Mouse (Mus musculus): ENCODE data around the gene Tmem151b. TPM values are rescaled to one million over a fixed set of nuclear protein-coding genes. Genes with fewer than 3 reads are reported as not detected.
A peak's percentile ranks its signal among the peaks of the same experiment; 100 is the strongest.

Tmem151b gene
- polyA plus RNA-seq (2014; fragmentation: Nextera tagmentation; extraction: Ambion mirVana), result 1.2 and 1.4 TPM in 2 replicates

DNA sequence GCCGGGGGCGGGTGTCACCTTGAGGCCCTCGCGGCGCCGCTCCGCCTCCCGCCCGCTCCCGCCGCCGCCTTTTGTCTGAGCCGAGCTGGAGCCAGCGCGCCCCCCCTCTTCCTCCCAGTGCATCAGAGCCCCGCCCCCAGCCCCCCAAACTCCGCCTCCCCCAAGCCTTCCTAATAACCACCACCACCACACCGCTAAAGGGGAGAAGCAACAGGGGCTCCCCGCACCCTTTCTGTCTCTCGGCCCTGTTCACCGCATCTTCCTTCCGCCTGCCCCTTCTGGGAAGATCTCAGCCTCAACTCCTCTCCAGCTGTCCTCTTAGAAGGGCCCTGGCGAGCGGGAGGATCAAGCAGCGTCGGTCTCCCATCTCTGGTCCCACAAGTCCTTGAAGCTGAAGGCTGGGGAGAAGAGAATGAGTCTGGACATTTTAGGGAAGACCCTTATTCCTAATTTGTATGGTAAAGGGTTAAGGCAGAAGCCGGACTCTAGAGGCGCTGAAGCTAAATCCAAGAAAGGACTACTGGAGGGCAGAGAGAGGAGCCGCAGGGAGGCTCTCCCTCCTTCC is at the start of gene Tmem151b:
Gene Tmem151b, minus strand, starts transcription at position 61 of the 565 bp plus-strand sequence.
- Histone ChIP-seq H3K4me2 (peak within 1 kb of the TSS; percentile 92), H3K4me1 (replicated peaks; ENCODE audit: control insufficient read depth, insufficient read depth, low read length) (peaks cover 19% of the 10 kb centered on the region), H3K9ac (ENCODE audit: low read depth, low read length) (peak within 1 kb of the TSS; percentile 57), H3K36me3 (ENCODE audit: control insufficient read depth, insufficient read depth, low read length) (no peaks in the 10 kb centered on the region), H3K9me3 (ENCODE audit: control insufficient read depth, low read length) (no peaks in the 10 kb centered on the region), H3K27ac (ENCODE audit: low read depth, low read length) (no peak within 1 kb of the TSS), H3K4me3 (ENCODE audit: low read depth, low read length) (peak within 1 kb of the TSS; percentile 65), H3K27me3 (replicated peaks; ENCODE audit: control insufficient read depth, insufficient read depth, low read length) (peaks cover 72% of the 10 kb centered on the region)
- ATAC-seq (replicated peaks; ENCODE audit: low FRiP score) (no peak), DNase-seq (ENCODE audit: low spot score) (no peak)
- WGBS, result 2% methylated on average over 20 of the region's 29 CpGs

DNA sequence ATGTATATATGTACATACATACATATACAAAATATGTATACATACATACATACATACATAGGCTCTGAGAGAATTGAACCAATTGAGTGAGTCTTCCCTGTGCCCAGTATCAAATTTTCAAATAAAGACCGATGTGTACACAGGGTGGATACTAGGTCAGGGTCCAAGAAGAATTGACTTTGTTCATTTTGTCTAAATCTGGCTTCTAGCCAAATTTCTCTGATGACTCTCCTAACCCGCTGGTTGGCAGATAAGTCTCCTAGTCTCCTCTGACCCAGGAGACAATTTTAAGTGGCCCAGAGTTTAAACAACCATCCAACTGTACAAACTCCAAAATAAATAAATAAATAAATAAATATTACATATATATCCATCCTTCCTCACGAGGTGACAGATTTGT is 49.4 kb upstream of the Tmem151b start:
- no peak for ATAC-seq (replicated peaks; ENCODE audit: low FRiP score)
- H3K4me3 ChIP-seq (ENCODE audit: low read depth, low read length), result peak overlapping the region; percentile 49
- H3K4me1 ChIP-seq (replicated peaks; ENCODE audit: control insufficient read depth, insufficient read depth, low read length), result peaks cover 61% of the 10 kb centered on the region
- H3K4me2 ChIP-seq, result peak overlapping the region; percentile 77
- H3K9me3 ChIP-seq (ENCODE audit: control insufficient read depth, low read length), result no peaks in the 10 kb centered on the region
- H3K27me3 ChIP-seq (replicated peaks; ENCODE audit: control insufficient read depth, insufficient read depth, low read length), result peaks cover 10% of the 10 kb centered on the region
- no peak overlapping the region for H3K9ac ChIP-seq (ENCODE audit: low read depth, low read length)
- WGBS, result 51% methylated on average over 3 of the region's 3 CpGs
- no peak for DNase-seq (ENCODE audit: low spot score)
- no peaks in the 10 kb centered on the region for H3K36me3 ChIP-seq (ENCODE audit: control insufficient read depth, insufficient read depth, low read length)
- H3K27ac ChIP-seq (ENCODE audit: low read depth, low read length), result no peak overlapping the region

DNA sequence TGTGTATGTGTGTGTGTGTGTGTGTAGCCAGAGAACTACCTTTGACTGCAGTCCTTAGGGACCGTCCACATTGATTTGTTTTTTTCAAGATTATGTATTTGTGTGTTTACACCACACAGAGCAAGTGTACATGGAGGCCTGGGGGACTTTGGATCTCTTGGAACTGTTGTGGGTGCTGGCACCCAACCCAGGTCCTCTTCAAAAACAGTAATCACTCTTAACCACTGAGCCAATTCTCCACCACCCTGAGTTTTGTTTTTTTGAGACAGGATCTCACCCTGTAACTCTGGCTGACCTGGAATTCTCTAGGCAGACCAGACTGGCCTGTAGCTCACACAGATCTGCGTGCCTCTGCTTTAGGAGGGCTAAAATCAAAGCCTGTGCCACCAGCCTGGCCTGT is 48.9 kb upstream of the Tmem151b start:
- H3K9me3 ChIP-seq (ENCODE audit: control insufficient read depth, low read length), result no peaks in the 10 kb centered on the region
- DNase-seq (ENCODE audit: low spot score) (no peak), ATAC-seq (replicated peaks; ENCODE audit: low FRiP score) (no peak)
- H3K4me2 ChIP-seq, result no peak overlapping the region
- H3K36me3 ChIP-seq (ENCODE audit: control insufficient read depth, insufficient read depth, low read length), result no peaks in the 10 kb centered on the region
- H3K4me1 ChIP-seq (replicated peaks; ENCODE audit: control insufficient read depth, insufficient read depth, low read length), result peaks cover 66% of the 10 kb centered on the region
- WGBS, result 92% methylated on average over 2 of the region's 2 CpGs
- peaks cover 10% of the 10 kb centered on the region for H3K27me3 ChIP-seq (replicated peaks; ENCODE audit: control insufficient read depth, insufficient read depth, low read length)
- H3K4me3 ChIP-seq (ENCODE audit: low read depth, low read length), result no peak overlapping the region
- 0 out of 2 replicates have a peak overlapping the region, but pooled peaks have one; percentile 23 for H3K9ac ChIP-seq (ENCODE audit: low read depth, low read length)
- no peak overlapping the region; the same call in 1 of the 2 replicates for H3K27ac ChIP-seq (ENCODE audit: low read depth, low read length)

DNA sequence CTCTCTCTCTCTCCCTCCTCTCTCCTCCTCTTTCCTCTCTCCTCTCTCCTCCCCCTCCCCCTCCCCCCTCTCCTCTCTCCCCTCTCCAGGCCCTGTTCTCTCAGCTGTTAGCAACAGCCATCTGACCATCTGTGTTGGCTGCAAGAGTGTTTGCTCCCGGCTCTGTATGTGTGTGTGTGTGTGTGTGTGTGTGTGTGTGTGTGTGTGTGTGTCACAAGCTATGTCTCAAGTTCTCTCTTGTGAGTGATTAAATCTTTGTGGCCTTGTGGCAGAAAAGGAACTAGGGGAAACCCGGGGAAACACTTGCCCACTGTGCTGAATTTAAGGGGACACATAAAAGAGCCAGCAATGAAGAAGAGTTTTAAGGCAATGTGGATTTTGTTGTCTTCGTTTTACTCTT is 48.3 kb upstream of the Tmem151b start:
- 33% methylated on average over 3 of the region's 3 CpGs for WGBS
- H3K27me3 ChIP-seq (replicated peaks; ENCODE audit: control insufficient read depth, insufficient read depth, low read length), result peaks cover 10% of the 10 kb centered on the region
- no peak for DNase-seq (ENCODE audit: low spot score)
- ATAC-seq (replicated peaks; ENCODE audit: low FRiP score), result no peak
- H3K4me1 ChIP-seq (replicated peaks; ENCODE audit: control insufficient read depth, insufficient read depth, low read length), result peaks cover 72% of the 10 kb centered on the region
- no peak overlapping the region for H3K9ac ChIP-seq (ENCODE audit: low read depth, low read length)
- no peaks in the 10 kb centered on the region for H3K9me3 ChIP-seq (ENCODE audit: control insufficient read depth, low read length)
- no peak overlapping the region for H3K4me2 ChIP-seq
- no peak overlapping the region for H3K4me3 ChIP-seq (ENCODE audit: low read depth, low read length)
- no peaks in the 10 kb centered on the region for H3K36me3 ChIP-seq (ENCODE audit: control insufficient read depth, insufficient read depth, low read length)
- no peak overlapping the region for H3K27ac ChIP-seq (ENCODE audit: low read depth, low read length)

DNA sequence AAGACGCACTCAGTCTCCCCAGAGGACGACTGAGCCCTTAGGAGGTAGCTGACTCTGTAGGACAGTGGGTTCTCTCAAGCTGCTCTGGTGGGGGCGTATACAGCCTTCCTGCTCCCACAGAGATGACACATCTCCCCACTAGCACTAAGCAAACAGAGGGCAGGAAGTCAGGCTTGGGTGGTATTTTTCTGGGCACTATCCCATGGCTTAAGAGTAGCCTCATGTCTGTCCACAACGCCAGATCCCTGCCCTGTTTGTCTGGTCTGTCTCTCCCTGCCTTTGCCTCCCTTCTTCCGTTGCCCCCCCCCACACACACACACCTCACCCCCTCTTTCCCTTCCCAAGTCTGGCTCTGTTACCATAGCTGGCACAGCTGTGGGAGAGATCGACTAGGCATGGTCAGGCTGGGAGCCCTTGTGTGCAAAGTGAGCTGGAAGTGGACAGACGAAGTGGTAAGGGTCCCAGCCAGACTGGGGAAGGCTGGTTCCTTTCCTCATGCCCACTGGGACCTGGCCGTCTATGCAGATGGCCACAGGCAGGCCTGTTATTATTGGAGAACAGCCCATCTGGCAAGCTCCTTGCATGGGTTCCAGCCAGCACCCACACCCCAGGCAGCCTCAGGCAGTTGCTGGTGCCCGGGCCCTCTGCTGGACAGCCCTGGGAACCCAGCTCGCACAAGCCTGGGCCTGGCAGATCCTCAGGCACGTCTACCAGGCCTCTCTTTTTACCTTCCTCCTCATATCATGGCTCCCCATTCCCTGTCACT is 47.3 kb upstream of the Tmem151b start:
- peak; percentile 44; the same call in 1 of the 2 replicates for ATAC-seq (replicated peaks; ENCODE audit: low FRiP score)
- 42% methylated on average over 11 of the region's 11 CpGs for WGBS
- no peak overlapping the region for H3K4me2 ChIP-seq

DNA sequence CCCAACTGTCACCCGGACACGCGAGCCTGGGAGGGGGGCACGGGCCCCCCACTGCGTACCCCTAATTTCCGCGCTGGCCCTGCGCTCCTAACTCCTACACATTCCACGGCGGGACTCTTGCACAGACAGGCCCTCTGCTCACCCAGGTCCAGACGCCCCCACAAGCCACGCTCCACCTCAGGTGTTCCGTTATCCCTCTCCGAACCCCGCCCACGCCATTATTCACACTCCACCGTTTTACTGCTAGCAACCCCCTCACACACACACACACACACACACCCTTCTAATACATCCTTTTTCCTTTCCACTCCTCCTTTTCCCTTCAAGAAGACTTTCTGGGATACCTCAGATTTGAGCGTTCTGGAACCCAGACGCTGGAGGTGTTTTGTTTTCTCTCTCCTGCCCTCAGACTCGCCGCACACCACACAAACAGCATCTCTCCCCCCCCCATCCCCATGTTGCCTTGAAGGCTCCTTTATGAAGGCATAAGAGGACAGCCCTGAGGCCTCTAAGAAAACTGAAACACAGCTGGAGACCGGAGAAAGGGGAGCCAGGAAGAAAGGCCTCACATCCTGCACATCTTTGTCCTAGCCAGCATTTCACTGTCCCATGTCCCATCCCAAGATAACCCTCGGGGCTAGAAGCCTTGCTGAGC is 46.4 kb upstream of the Tmem151b start:
- 9% methylated on average over 23 of the region's 23 CpGs for WGBS

More for the DNA sequence above, 47.3 kb upstream of the Tmem151b start:
- Histone ChIP-seq H3K27ac (ENCODE audit: low read depth, low read length) (peak overlapping the region; percentile 41; the same call in 1 of the 2 replicates), H3K9ac (ENCODE audit: low read depth, low read length) (peak overlapping the region; percentile 26; the same call in 1 of the 2 replicates), H3K4me3 (ENCODE audit: low read depth, low read length) (peak overlapping the region; percentile 82; the same call in 1 of the 2 replicates), H3K27me3 (replicated peaks; ENCODE audit: control insufficient read depth, insufficient read depth, low read length) (peaks cover 10% of the 10 kb centered on the region), H3K36me3 (ENCODE audit: control insufficient read depth, insufficient read depth, low read length) (no peaks in the 10 kb centered on the region), H3K9me3 (ENCODE audit: control insufficient read depth, low read length) (no peaks in the 10 kb centered on the region), H3K4me1 (replicated peaks; ENCODE audit: control insufficient read depth, insufficient read depth, low read length) (peaks cover 78% of the 10 kb centered on the region)
- DNase-seq (ENCODE audit: low spot score), result no peak

DNA sequence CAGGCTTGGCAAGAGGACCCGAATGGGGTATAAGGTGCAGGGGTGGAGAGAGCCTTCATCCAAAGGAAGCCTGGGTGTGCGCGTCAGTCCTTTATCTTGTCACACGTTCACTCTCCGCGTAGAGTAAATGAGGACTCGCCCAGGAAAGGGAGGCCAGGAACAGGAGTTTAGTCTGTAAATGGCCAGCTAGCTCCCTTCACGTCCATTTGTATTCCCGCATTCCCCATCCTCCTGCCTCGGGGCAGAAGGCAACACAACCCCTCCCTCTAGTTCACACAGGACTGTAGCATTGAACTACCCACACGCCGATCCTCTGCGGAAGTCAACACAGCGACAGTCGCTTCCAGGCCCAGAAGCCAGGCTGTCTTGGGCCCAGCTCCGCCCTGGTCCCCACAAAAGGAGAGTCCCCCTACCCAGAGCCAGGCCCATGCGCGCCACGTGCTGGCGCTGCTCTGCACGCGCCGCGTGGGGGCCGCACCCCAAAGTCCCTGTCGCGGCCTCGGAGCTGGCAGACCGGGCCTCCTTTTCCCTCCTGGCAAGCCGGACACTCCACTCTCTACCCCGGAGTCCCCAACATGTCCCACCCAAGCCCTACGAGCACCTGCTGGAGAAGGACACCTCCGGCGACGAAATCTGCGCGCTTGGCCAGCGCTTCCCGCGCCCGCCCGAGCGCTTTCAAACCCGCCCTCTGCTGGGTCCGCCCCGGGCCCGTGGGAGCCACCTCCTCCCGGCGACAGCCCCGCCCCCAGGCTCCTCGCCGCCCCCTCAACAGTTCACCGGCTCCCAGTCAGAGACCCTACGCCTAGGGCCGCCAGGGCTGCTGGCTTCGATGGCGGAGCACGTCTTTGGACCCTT is 45.6 kb upstream of the Tmem151b start:
- peak overlapping the region; percentile 99 for H3K4me2 ChIP-seq
- ATAC-seq (replicated peaks; ENCODE audit: low FRiP score), result peak; percentile 63
- peaks cover 2% of the 10 kb centered on the region for H3K36me3 ChIP-seq (ENCODE audit: control insufficient read depth, insufficient read depth, low read length)
- H3K27me3 ChIP-seq (replicated peaks; ENCODE audit: control insufficient read depth, insufficient read depth, low read length), result peaks cover 5% of the 10 kb centered on the region
- H3K9ac ChIP-seq (ENCODE audit: low read depth, low read length), result peak overlapping the region; percentile 93
- peaks cover 66% of the 10 kb centered on the region for H3K4me1 ChIP-seq (replicated peaks; ENCODE audit: control insufficient read depth, insufficient read depth, low read length)
- peak overlapping the region; percentile 82 for H3K4me3 ChIP-seq (ENCODE audit: low read depth, low read length)
- WGBS, result under 1% methylated on average over 58 of the region's 58 CpGs
- DNase-seq (ENCODE audit: low spot score), result peak; percentile 84
- no peaks in the 10 kb centered on the region for H3K9me3 ChIP-seq (ENCODE audit: control insufficient read depth, low read length)
- peak overlapping the region; percentile 91 for H3K27ac ChIP-seq (ENCODE audit: low read depth, low read length)

More for the DNA sequence above, 46.4 kb upstream of the Tmem151b start:
- H3K4me1 ChIP-seq (replicated peaks; ENCODE audit: control insufficient read depth, insufficient read depth, low read length), result peaks cover 73% of the 10 kb centered on the region
- peak overlapping the region; percentile 93 for H3K9ac ChIP-seq (ENCODE audit: low read depth, low read length)
- peak overlapping the region; percentile 82 for H3K4me3 ChIP-seq (ENCODE audit: low read depth, low read length)
- peaks cover 10% of the 10 kb centered on the region for H3K27me3 ChIP-seq (replicated peaks; ENCODE audit: control insufficient read depth, insufficient read depth, low read length)
- H3K4me2 ChIP-seq, result peak overlapping the region; percentile 99
- DNase-seq (ENCODE audit: low spot score), result no peak
- no peaks in the 10 kb centered on the region for H3K9me3 ChIP-seq (ENCODE audit: control insufficient read depth, low read length)
- peak overlapping the region; percentile 91 for H3K27ac ChIP-seq (ENCODE audit: low read depth, low read length)
- no peak for ATAC-seq (replicated peaks; ENCODE audit: low FRiP score)
- no peaks in the 10 kb centered on the region for H3K36me3 ChIP-seq (ENCODE audit: control insufficient read depth, insufficient read depth, low read length)

DNA sequence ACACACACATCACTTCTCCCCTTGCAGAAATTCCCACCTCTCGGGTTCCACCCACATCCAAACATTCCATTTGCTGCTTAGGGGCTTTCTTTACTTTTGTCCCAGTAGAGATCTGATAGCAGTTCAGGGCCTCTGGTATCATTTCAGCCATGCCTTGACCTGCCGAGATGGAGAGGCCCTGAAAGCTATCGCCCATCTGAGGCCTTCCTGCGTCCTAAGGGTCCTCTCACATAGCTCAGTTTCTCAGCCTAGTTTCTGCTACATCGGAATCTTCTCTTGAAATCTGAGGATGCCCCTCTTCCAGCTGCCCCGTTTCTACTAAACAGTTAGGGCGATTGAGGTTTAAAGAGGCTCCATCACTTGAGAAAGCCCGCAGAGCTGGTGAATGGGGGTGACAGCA is 44.7 kb upstream of the Tmem151b start:
- H3K27ac ChIP-seq (ENCODE audit: low read depth, low read length), result peak overlapping the region; percentile 91
- peak overlapping the region; percentile 99 for H3K4me2 ChIP-seq
- no peaks in the 10 kb centered on the region for H3K9me3 ChIP-seq (ENCODE audit: control insufficient read depth, low read length)
- H3K36me3 ChIP-seq (ENCODE audit: control insufficient read depth, insufficient read depth, low read length), result peaks cover 11% of the 10 kb centered on the region
- H3K4me1 ChIP-seq (replicated peaks; ENCODE audit: control insufficient read depth, insufficient read depth, low read length), result peaks cover 57% of the 10 kb centered on the region
- peaks cover 3% of the 10 kb centered on the region; the same call in 1 of the 2 replicates for H3K27me3 ChIP-seq (replicated peaks; ENCODE audit: control insufficient read depth, insufficient read depth, low read length)
- H3K9ac ChIP-seq (ENCODE audit: low read depth, low read length), result peak overlapping the region; percentile 93
- H3K4me3 ChIP-seq (ENCODE audit: low read depth, low read length), result peak overlapping the region; percentile 82
- ATAC-seq (replicated peaks; ENCODE audit: low FRiP score) (no peak), DNase-seq (ENCODE audit: low spot score) (no peak)
- WGBS, result 25% methylated on average over 8 of the region's 8 CpGs
